Mouse (Mus musculus): ENCODE data around the gene Dynlt1f.
"Not testable (repeated sequence)": the region's sequence is repeated elsewhere in the genome, so short reads cannot be mapped to it uniquely, and the experiment has no call there.

- not testable (repeated sequence) for TF ChIP-seq CTCF (IDR thresholded peaks at IDR 0.05; ENCODE audit: low read depth); EP300 (optimal IDR thresholded peaks at IDR 0.05)
Observed at GRCm38 (mm10) chr17:6700077-6700476, 44.4 kb upstream of the Dynlt1f start.

Data from stomach, postnatal 0 days (tissue).